Mouse (Mus musculus): ENCODE results near the gene Igsf8. TPM values are rescaled to one million over a fixed set of nuclear protein-coding genes. Genes with fewer than 3 reads are reported as not detected.

Igsf8 gene
- polyA plus RNA-seq, 1 experiment from 2014 or later = 24.7 TPM

DNA sequence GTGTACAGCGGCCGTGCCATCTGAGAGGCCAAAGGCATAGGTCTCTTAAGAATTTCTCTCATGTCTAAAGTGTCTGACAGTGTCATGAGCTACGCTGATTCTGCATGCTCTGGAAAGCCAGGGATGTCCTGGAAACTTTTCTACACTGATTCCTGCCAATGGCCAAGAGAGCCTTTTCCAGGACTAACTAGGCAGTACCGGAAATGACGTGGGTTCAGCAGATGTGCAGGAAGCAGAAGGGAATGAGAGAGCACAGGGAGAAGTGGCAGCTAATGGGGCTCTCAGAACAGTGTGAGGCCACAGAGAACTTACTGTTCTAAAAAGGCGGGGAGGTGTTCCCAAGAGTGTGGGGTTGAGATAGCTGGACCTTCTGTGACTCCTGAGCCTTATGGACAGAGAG, 11.9 kb downstream of the Igsf8 start:
- no peak for ATAC-seq (ENCODE audit: insufficient number of reproducible peaks, insufficient read depth, low FRiP score, low read depth)
- WGBS = 82% methylated on average over 6 of the region's 6 CpGs
- H3K4me2 ChIP-seq (ENCODE audit: low read length) = no peak overlapping the region
- no peak overlapping the region for H3K27ac ChIP-seq (replicated peaks in 1 of 2; ENCODE audit: control insufficient read depth in 1 of 2, insufficient read depth in 1 of 2, low read depth in 2 of 2, low read length in 2 of 2)
- no peaks in the 10 kb centered on the region for H3K9me3 ChIP-seq (ENCODE audit: control insufficient read depth, low read length)
- H3K9ac ChIP-seq (ENCODE audit: low read length) = no peak overlapping the region
- H3K4me1 ChIP-seq (ENCODE audit: control insufficient read depth in 2 of 2, insufficient read depth in 2 of 2, low read length in 2 of 2) = peaks cover 0 to 4% of the 10 kb centered on the region in 2 experiments; a peak in 1 of 4 replicates
- H3K36me3 ChIP-seq (ENCODE audit: control insufficient read depth, insufficient read depth, low read length) = peaks cover 17% of the 10 kb centered on the region
- H3K4me3 ChIP-seq (ENCODE audit: control insufficient read depth in 1 of 2, insufficient read depth in 1 of 2, low read depth in 1 of 2, low read length in 2 of 2) = no peak overlapping the region
- H3K27me3 ChIP-seq (ENCODE audit: control insufficient read depth, insufficient read depth, low read length) = no peaks in the 10 kb centered on the region

DNA sequence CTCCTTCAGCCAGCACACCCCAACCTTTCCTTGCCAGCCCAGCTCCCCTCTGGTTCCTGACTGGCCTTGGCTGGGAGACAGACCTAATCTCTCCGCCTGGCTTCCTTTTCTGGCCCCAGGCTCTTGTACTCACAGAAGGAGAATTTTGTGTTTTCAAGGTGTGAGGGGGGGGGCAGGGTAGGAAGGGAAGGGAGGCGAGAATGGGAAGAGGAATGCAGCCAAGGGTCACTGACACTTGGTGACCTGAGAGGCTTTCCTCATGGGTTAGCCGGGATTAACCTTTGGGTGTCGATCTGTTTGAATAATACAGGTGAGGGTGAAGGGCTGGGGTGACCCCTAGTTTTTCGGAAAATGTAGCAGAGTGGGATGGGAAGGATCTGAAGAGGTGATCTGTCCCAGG, 12.7 kb downstream of the Igsf8 start:
- WGBS = 61% methylated on average over 5 of the region's 5 CpGs
- Histone ChIP-seq H3K27me3 (ENCODE audit: control insufficient read depth, insufficient read depth, low read length) (no peaks in the 10 kb centered on the region), H3K36me3 (ENCODE audit: control insufficient read depth, insufficient read depth, low read length) (peaks cover 21% of the 10 kb centered on the region), H3K4me1 (ENCODE audit: control insufficient read depth in 2 of 2, insufficient read depth in 2 of 2, low read length in 2 of 2) (peaks cover 3 to 4% of the 10 kb centered on the region in 2 experiments; a peak in 1 of 4 replicates), H3K9me3 (ENCODE audit: control insufficient read depth, low read length) (no peaks in the 10 kb centered on the region), H3K9ac (ENCODE audit: low read length) (no peak overlapping the region), H3K27ac (replicated peaks in 1 of 2; ENCODE audit: control insufficient read depth in 1 of 2, insufficient read depth in 1 of 2, low read depth in 2 of 2, low read length in 2 of 2) (no peak overlapping the region), H3K4me3 (ENCODE audit: control insufficient read depth in 1 of 2, insufficient read depth in 1 of 2, low read depth in 1 of 2, low read length in 2 of 2) (no peak overlapping the region), H3K4me2 (ENCODE audit: low read length) (no peak overlapping the region)
- no peak for ATAC-seq (ENCODE audit: insufficient number of reproducible peaks, insufficient read depth, low FRiP score, low read depth)

DNA sequence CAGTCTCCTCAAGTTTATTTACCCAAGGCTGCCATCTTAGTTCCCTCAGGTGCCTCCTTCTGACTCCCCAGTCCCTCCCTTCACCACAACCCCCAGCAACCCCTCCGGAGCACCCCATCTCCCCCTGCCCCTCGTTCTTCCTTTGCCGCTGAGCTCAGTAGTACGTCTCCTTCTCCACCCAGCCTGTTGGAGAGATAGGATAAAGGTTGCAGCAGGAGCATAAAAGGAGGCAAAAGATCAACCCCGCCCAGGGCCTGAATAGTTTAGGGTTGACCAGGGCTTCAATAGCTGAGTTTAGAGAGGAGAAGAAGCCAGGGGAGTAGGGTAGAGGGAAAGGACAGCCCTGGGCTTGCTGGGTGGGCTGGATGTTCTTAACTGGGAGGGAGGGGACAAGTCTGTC, 13.1 kb downstream of the Igsf8 start:
- Histone ChIP-seq H3K9ac (ENCODE audit: low read length) (no peak overlapping the region), H3K36me3 (ENCODE audit: control insufficient read depth, insufficient read depth, low read length) (peaks cover 26% of the 10 kb centered on the region), H3K9me3 (ENCODE audit: control insufficient read depth, low read length) (no peaks in the 10 kb centered on the region), H3K27ac (replicated peaks in 1 of 2; ENCODE audit: control insufficient read depth in 1 of 2, insufficient read depth in 1 of 2, low read depth in 2 of 2, low read length in 2 of 2) (no peak overlapping the region), H3K4me1 (ENCODE audit: control insufficient read depth in 2 of 2, insufficient read depth in 2 of 2, low read length in 2 of 2) (peaks cover 3 to 4% of the 10 kb centered on the region in 2 experiments; a peak in 1 of 4 replicates), H3K4me2 (ENCODE audit: low read length) (no peak overlapping the region), H3K27me3 (ENCODE audit: control insufficient read depth, insufficient read depth, low read length) (no peaks in the 10 kb centered on the region), H3K4me3 (ENCODE audit: control insufficient read depth in 1 of 2, insufficient read depth in 1 of 2, low read depth in 1 of 2, low read length in 2 of 2) (no peak overlapping the region)
- 68% methylated on average over 5 of the region's 5 CpGs for WGBS
- ATAC-seq (ENCODE audit: insufficient number of reproducible peaks, insufficient read depth, low FRiP score, low read depth) = no peak

DNA sequence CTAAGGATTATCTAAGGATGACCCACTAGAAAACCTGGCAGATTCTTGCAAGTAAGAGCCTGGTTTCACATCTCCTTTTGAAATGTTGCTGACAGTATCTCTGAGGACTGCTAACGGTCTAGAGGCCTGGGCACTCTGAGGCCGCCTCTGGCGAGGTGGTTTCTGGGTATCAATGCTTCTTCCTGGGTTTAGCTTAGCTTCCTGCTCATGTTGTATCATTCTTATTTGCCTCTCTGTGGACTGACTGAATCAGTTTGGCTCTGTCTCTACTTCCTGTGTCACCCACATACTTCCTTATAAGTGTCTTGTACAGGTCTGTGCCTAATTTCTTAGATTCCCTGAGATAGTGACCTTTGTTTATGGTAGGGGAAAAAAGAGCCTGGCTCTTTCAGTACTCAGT, 15.7 kb downstream of the Igsf8 start:
- no peak overlapping the region for H3K9ac ChIP-seq (ENCODE audit: low read length)
- ATAC-seq (ENCODE audit: insufficient number of reproducible peaks, insufficient read depth, low FRiP score, low read depth) = no peak
- H3K4me1 ChIP-seq (ENCODE audit: control insufficient read depth in 2 of 2, insufficient read depth in 2 of 2, low read length in 2 of 2) = peaks cover 3 to 4% of the 10 kb centered on the region in 2 experiments; a peak in 1 of 4 replicates
- H3K9me3 ChIP-seq (ENCODE audit: control insufficient read depth, low read length) = no peaks in the 10 kb centered on the region
- H3K4me3 ChIP-seq (ENCODE audit: control insufficient read depth in 1 of 2, insufficient read depth in 1 of 2, low read depth in 1 of 2, low read length in 2 of 2) = no peak overlapping the region
- no peak overlapping the region for H3K27ac ChIP-seq (replicated peaks in 1 of 2; ENCODE audit: control insufficient read depth in 1 of 2, insufficient read depth in 1 of 2, low read depth in 2 of 2, low read length in 2 of 2)
- H3K4me2 ChIP-seq (ENCODE audit: low read length) = no peak overlapping the region
- H3K27me3 ChIP-seq (ENCODE audit: control insufficient read depth, insufficient read depth, low read length) = no peaks in the 10 kb centered on the region
- peaks cover 40% of the 10 kb centered on the region for H3K36me3 ChIP-seq (ENCODE audit: control insufficient read depth, insufficient read depth, low read length)
- WGBS = 38% methylated on average over 3 of the region's 3 CpGs

DNA sequence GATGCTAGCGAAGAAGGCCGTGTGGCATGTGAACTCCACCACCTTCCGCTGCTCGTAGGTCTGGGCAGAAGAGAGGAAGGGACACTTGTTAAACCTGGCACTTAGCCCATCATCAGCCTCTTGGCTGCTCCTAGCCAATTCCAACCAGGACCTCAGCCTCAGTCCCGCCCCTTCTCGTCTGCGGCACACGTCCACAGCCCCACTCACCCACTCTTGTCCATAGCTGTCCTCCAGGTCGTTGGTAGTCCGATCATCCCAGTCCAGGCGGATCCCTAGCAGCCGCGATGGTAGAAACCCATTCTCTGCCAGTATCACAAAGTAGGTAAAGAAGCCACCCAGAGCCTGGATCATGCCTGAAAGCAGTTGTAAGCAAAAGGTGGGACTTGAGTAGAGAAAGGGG, 16.9 kb downstream of the Igsf8 start:
- ATAC-seq (ENCODE audit: insufficient number of reproducible peaks, insufficient read depth, low FRiP score, low read depth) = no peak
- no peak overlapping the region for H3K9ac ChIP-seq (ENCODE audit: low read length)
- no peak overlapping the region for H3K27ac ChIP-seq (replicated peaks in 1 of 2; ENCODE audit: control insufficient read depth in 1 of 2, insufficient read depth in 1 of 2, low read depth in 2 of 2, low read length in 2 of 2)
- no peak overlapping the region for H3K4me2 ChIP-seq (ENCODE audit: low read length)
- no peaks in the 10 kb centered on the region for H3K9me3 ChIP-seq (ENCODE audit: control insufficient read depth, low read length)
- H3K4me3 ChIP-seq (ENCODE audit: control insufficient read depth in 1 of 2, insufficient read depth in 1 of 2, low read depth in 1 of 2, low read length in 2 of 2) = no peak overlapping the region
- no peaks in the 10 kb centered on the region for H3K27me3 ChIP-seq (ENCODE audit: control insufficient read depth, insufficient read depth, low read length)
- WGBS = 76% methylated on average over 13 of the region's 13 CpGs
- peaks cover 41% of the 10 kb centered on the region for H3K36me3 ChIP-seq (ENCODE audit: control insufficient read depth, insufficient read depth, low read length)
- peaks cover 3 to 4% of the 10 kb centered on the region in 2 experiments; a peak in 1 of 4 replicates for H3K4me1 ChIP-seq (ENCODE audit: control insufficient read depth in 2 of 2, insufficient read depth in 2 of 2, low read length in 2 of 2)

DNA sequence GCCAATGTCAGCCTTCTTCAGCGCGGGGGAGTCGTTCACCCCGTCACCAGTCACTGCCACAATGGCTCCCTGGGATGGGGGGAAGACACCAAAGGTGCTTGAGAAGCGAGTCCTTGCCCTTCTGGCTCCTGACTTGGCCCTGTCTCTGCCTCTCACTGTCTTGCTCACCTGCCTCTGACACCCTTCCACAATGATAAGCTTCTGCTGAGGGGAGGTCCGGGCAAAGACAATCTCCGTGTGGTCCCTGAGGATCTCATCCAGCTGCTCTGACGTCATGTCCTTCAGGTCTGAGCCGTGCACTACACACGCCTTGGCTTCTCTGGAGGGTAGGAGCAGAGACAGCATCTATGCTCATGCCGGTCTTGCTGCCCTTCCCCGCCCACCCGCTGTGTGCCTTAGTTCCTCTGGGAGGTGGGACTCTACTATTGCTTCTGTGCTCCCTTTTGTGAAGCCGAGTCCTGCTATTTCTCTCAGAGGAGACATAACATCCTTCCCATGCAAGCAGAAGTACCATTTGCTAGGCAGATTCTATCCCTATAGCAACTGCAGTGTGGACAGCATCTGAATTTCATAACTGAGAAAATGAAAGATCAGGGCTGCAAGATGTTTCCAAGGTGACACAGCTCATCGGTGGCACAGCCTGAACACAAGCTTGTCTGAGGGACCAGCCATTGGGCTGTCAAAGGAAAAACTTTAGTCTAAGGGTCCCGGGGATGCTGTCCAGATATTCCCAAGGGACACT, 18.5 kb downstream of the Igsf8 start:
- Histone ChIP-seq H3K9me3 (ENCODE audit: control insufficient read depth, low read length) (no peaks in the 10 kb centered on the region), H3K4me2 (ENCODE audit: low read length) (no peak overlapping the region), H3K9ac (ENCODE audit: low read length) (no peak overlapping the region), H3K4me1 (ENCODE audit: control insufficient read depth in 2 of 2, insufficient read depth in 2 of 2, low read length in 2 of 2) (peaks cover 3 to 4% of the 10 kb centered on the region in 2 experiments; a peak in 1 of 4 replicates), H3K27me3 (ENCODE audit: control insufficient read depth, insufficient read depth, low read length) (no peaks in the 10 kb centered on the region), H3K36me3 (ENCODE audit: control insufficient read depth, insufficient read depth, low read length) (peaks cover 56% of the 10 kb centered on the region), H3K4me3 (ENCODE audit: control insufficient read depth in 1 of 2, insufficient read depth in 1 of 2, low read depth in 1 of 2, low read length in 2 of 2) (no peak overlapping the region), H3K27ac (replicated peaks in 1 of 2; ENCODE audit: control insufficient read depth in 1 of 2, insufficient read depth in 1 of 2, low read depth in 2 of 2, low read length in 2 of 2) (no peak overlapping the region)
- no peak for ATAC-seq (ENCODE audit: insufficient number of reproducible peaks, insufficient read depth, low FRiP score, low read depth)
- 82% methylated on average over 16 of the region's 16 CpGs for WGBS

DNA sequence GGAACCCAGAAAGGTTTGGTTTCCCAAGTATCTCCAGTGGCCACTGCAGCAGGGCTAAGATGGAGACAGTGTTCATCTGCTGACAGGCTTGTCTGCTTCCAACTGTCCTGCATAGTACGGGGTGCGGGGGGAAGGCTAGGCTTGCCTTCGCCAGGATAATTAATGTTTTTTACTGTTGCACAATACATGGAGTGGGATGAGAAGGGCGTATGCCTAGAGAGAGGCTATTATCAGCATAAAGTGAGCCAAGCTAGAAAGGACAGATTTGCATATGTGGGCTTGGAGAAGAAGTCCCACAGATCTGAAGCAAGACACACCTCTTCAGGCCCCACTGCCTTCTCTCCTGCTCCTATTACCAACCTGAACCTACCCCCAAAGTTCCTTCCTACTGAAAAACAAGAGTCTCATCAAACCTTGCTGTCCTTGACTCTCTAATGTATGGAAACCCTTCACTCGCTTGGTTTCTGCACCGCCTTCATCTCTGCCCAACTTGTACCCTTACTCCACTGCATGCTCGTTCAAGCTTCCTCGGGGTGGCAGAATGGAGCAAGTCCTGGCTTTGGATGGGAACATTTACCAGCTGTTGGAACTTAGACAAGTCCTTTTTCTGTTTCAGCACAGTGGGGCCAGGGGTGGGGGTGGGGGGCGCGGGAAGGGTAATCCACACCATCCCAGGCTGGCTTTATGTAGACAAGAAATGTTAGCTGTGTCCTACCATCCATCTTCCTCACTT, 20.2 kb downstream of the Igsf8 start:
- H3K4me2 ChIP-seq (ENCODE audit: low read length) = no peak overlapping the region
- 79% methylated on average over 10 of the region's 10 CpGs for WGBS

More for the DNA sequence above, 20.2 kb downstream of the Igsf8 start:
- H3K4me3 ChIP-seq (ENCODE audit: control insufficient read depth in 1 of 2, insufficient read depth in 1 of 2, low read depth in 1 of 2, low read length in 2 of 2) = no peak overlapping the region
- H3K27ac ChIP-seq (replicated peaks in 1 of 2; ENCODE audit: control insufficient read depth in 1 of 2, insufficient read depth in 1 of 2, low read depth in 2 of 2, low read length in 2 of 2) = no peak overlapping the region
- peaks cover 3 to 4% of the 10 kb centered on the region in 2 experiments; a peak in 1 of 4 replicates for H3K4me1 ChIP-seq (ENCODE audit: control insufficient read depth in 2 of 2, insufficient read depth in 2 of 2, low read length in 2 of 2)
- no peak overlapping the region for H3K9ac ChIP-seq (ENCODE audit: low read length)
- no peaks in the 10 kb centered on the region for H3K9me3 ChIP-seq (ENCODE audit: control insufficient read depth, low read length)
- H3K36me3 ChIP-seq (ENCODE audit: control insufficient read depth, insufficient read depth, low read length) = peaks cover 70% of the 10 kb centered on the region
- ATAC-seq (ENCODE audit: insufficient number of reproducible peaks, insufficient read depth, low FRiP score, low read depth) = no peak
- H3K27me3 ChIP-seq (ENCODE audit: control insufficient read depth, insufficient read depth, low read length) = no peaks in the 10 kb centered on the region
